Mouse (Mus musculus) MEL-GATA-1-ER (cell line): ENCODE results near the gene Ptprd.
A peak's percentile ranks its signal among the peaks of the same experiment; 100 is the strongest.
"Not testable (repeated sequence)": the region's sequence is repeated elsewhere in the genome, so short reads cannot be mapped to it uniquely, and the experiment has no call there.

Experiments
- DNase-seq: peaks from one replicate; pipeline ENCODE4 v3.0.0-alpha.2; 2012; ENCODE audit warnings: low read depth; ENCODE audit errors: extremely low read depth

Gene Ptprd

GRCm38 (mm10) chr4:77961711-77962110 is 250.1 kb downstream of the Ptprd start:
- DNase-seq = peak; percentile 3

GRCm38 (mm10) chr4:77889489-77889888 is 322.3 kb downstream of the Ptprd start:
- DNase-seq = no peak

GRCm38 (mm10) chr4:77880213-77880612 is 331.5 kb downstream of the Ptprd start:
- no peak for DNase-seq

GRCm38 (mm10) chr4:77861269-77861668 is 350.5 kb downstream of the Ptprd start:
- no peak for DNase-seq

GRCm38 (mm10) chr4:77797391-77797790 is 414.4 kb downstream of the Ptprd start:
- DNase-seq = not testable (repeated sequence)

GRCm38 (mm10) chr4:77777237-77777636 is 434.5 kb downstream of the Ptprd start:
- DNase-seq = no peak

- DNase-seq = no peak
These were observed 448.0 kb downstream of the Ptprd start for GRCm38 (mm10) chr4:77763790-77764189.

- DNase-seq = no peak
These were observed 468.4 kb downstream of the Ptprd start for GRCm38 (mm10) chr4:77743391-77743790.

GRCm38 (mm10) chr4:77721908-77722307 is 489.9 kb downstream of the Ptprd start:
- DNase-seq = no peak

GRCm38 (mm10) chr4:77717792-77718191 is 494.0 kb downstream of the Ptprd start:
- DNase-seq = no peak

- no peak for DNase-seq
These were observed 501.5 kb downstream of the Ptprd start for GRCm38 (mm10) chr4:77710231-77710630.

GRCm38 (mm10) chr4:77698294-77698693 is 513.5 kb downstream of the Ptprd start:
- no peak for DNase-seq

GRCm38 (mm10) chr4:77675798-77676197 is 536.0 kb downstream of the Ptprd start:
- DNase-seq = no peak

- no peak for DNase-seq
These were observed 547.0 kb downstream of the Ptprd start for GRCm38 (mm10) chr4:77664761-77665160.

- no peak for DNase-seq
These were observed 549.5 kb downstream of the Ptprd start for GRCm38 (mm10) chr4:77662309-77662708.

- no peak for DNase-seq
These were observed 556.1 kb downstream of the Ptprd start for GRCm38 (mm10) chr4:77655669-77656068.

GRCm38 (mm10) chr4:77649615-77650325 is 562.0 kb downstream of the Ptprd start:
- DNase-seq = no peak

GRCm38 (mm10) chr4:77648911-77649310 is 562.9 kb downstream of the Ptprd start:
- no peak for DNase-seq

GRCm38 (mm10) chr4:77647451-77648137 is 564.2 kb downstream of the Ptprd start:
- no peak for DNase-seq

GRCm38 (mm10) chr4:77644435-77644834 is 567.3 kb downstream of the Ptprd start:
- no peak for DNase-seq

GRCm38 (mm10) chr4:77640022-77640421 is 571.7 kb downstream of the Ptprd start:
- no peak for DNase-seq

GRCm38 (mm10) chr4:77613129-77613528 is 598.6 kb downstream of the Ptprd start:
- DNase-seq = no peak

GRCm38 (mm10) chr4:77586624-77587023 is 625.1 kb downstream of the Ptprd start:
- DNase-seq = no peak
